Mouse (Mus musculus): ENCODE measurements at regions not wholly inside any gene's neighbourhood (a gene's known extent, or its start where the extent isn't known, plus 50 kb on each side); places are given as distances from the start of the nearest gene placed in this dataset.

GRCm38 (mm10) chr14:31970245-31970830 lies 58.5 kb upstream of the Galnt15 start:
- no peaks in the 10 kb centered on the region for H3K36me3 ChIP-seq
- H3K9ac ChIP-seq, result no peak overlapping the region
- no peaks in the 10 kb centered on the region for H3K27me3 ChIP-seq (replicated peaks)
- WGBS, result 85% methylated on average over 3 of the region's 3 CpGs
- ATAC-seq (ENCODE audit: low FRiP score, low read depth), result no peak
- H3K4me3 ChIP-seq, result no peak overlapping the region
- no peaks in the 10 kb centered on the region for H3K4me1 ChIP-seq
- no peak overlapping the region for H3K27ac ChIP-seq
- H3K9me3 ChIP-seq, result no peaks in the 10 kb centered on the region
- H3K4me2 ChIP-seq (replicated peaks), result no peak overlapping the region

- 85% methylated on average over 9 of the region's 9 CpGs for WGBS
- Histone ChIP-seq H3K9ac (no peak overlapping the region), H3K4me2 (replicated peaks) (no peak overlapping the region), H3K27me3 (replicated peaks) (no peaks in the 10 kb centered on the region), H3K36me3 (no peaks in the 10 kb centered on the region), H3K9me3 (no peaks in the 10 kb centered on the region), H3K4me1 (no peaks in the 10 kb centered on the region), H3K4me3 (no peak overlapping the region), H3K27ac (no peak overlapping the region)
- no peak for ATAC-seq (ENCODE audit: low FRiP score, low read depth)
Measured at GRCm38 (mm10) chr14:31970851-31971250, 57.9 kb upstream of the Galnt15 start.

GRCm38 (mm10) chr14:31973702-31974101 lies 55.1 kb upstream of the Galnt15 start:
- WGBS, result 89% methylated on average over 4 of the region's 4 CpGs
- Histone ChIP-seq H3K27me3 (replicated peaks) (no peaks in the 10 kb centered on the region), H3K9me3 (no peaks in the 10 kb centered on the region), H3K27ac (no peak overlapping the region), H3K4me1 (no peaks in the 10 kb centered on the region), H3K9ac (no peak overlapping the region), H3K4me3 (no peak overlapping the region), H3K4me2 (replicated peaks) (no peak overlapping the region), H3K36me3 (no peaks in the 10 kb centered on the region)
- ATAC-seq (ENCODE audit: low FRiP score, low read depth), result no peak

- no peaks in the 10 kb centered on the region for H3K9me3 ChIP-seq
- H3K36me3 ChIP-seq, result no peaks in the 10 kb centered on the region
- H3K9ac ChIP-seq, result no peak overlapping the region
- H3K27me3 ChIP-seq (replicated peaks), result no peaks in the 10 kb centered on the region
- 81% methylated on average over 4 of the region's 4 CpGs for whole genome bisulfite sequencing
- ATAC-seq (ENCODE audit: low FRiP score, low read depth), result no peak
- no peaks in the 10 kb centered on the region for H3K4me1 ChIP-seq
- no peak overlapping the region for H3K27ac ChIP-seq
- H3K4me3 ChIP-seq, result no peak overlapping the region
- no peak overlapping the region for H3K4me2 ChIP-seq (replicated peaks)
Measured at GRCm38 (mm10) chr14:31978196-31978595, 50.6 kb upstream of the Galnt15 start.

GRCm38 (mm10) chr14:31978690-31979089 lies 50.1 kb upstream of the Galnt15 start:
- Histone ChIP-seq H3K9ac (no peak overlapping the region), H3K9me3 (no peaks in the 10 kb centered on the region), H3K27me3 (replicated peaks) (no peaks in the 10 kb centered on the region), H3K27ac (no peak overlapping the region), H3K4me1 (no peaks in the 10 kb centered on the region), H3K4me2 (replicated peaks) (no peak overlapping the region), H3K4me3 (no peak overlapping the region), H3K36me3 (no peaks in the 10 kb centered on the region)
- WGBS, result 75% methylated on average over 3 of the region's 3 CpGs
- no peak for ATAC-seq (ENCODE audit: low FRiP score, low read depth)

Data from neural tube, embryonic 12.5 days (tissue).